Mouse (Mus musculus): Measurements from ENCODE around the gene Syncrip.

The Syncrip gene

DNA sequence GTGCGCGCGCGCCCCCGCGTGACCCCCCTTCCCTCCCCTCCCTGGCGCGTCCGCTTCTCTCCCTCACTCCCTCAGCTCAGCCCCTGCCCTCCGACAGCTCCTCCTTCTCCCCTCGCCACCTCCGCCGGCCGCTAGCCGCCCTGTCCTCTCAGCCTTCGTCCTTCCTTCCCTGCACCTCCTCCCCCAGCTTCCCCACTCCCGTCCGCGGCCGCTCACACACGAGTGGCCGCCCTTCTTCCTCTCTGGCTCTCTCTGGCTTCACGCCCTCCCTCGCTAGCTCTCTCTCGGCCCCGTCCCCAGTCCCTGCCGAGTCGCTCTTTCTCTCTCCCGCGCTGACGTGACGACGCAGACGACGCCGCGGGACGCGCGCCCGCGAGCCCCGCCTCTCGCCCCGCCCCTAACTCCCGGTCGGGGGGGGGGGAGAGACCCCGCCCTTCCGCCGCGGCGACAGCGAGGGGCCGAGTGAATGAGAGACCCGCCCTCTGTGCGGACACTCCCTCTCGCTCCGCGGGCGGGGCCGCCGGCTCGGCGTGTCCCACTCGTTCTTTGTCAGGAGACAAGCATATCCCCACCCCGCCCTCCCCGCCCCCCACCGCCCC is at the start of gene Syncrip:
Gene Syncrip (minus strand): TSS at position 345 of the 599 bp plus-strand sequence.
- DNase-seq (ENCODE audit: low read depth) = peak; percentile 82

DNA sequence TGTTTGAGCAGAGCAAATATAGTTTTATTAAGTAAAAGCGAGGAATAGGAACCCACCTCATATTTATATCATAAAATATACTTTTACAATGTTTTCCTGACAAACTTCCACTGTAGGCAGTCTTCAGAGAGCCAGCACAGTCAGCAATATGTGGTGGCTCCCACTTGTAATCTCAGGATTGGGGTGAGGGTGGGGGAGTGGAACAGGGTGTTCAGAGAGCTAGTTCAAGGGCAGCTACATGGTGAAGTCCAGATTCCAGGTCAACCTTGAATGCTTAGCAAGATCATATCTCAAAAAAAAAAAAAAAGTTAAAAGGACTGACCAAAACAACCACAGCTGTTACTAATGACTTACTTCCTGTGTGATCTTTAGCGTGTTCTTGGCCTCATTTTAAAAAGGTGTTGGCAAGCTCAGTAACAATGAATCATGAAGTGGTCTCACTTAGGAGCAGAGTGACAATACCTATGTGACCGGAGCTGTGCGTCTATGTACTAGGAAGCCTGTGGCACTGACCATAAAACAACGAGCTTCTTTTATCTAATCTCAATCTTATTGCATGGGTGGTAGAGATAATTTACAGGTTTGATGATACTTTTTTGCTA is 47.7 kb upstream of the Syncrip start:
- DNase-seq (ENCODE audit: low read depth) = no peak

DNA sequence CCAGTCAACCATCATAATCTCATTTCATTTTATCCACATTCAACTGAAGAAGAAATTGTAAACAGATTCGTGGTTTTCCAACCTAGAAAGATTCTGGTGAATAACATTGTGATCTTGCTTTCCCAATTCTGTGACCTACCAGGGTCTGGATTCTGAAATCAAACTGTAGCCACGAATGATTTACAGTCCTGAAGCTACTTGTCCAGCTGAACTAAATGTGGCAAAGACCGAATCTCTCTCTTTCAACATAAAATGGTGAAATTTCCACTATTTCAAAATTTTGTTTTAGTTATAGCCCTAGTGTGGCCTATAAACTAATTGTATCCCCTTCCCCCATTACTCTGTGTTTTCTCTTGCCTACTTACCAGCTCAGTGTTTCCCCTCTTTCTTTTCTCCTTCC is 47.2 kb upstream of the Syncrip start:
- DNase-seq (ENCODE audit: low read depth) = no peak

DNA sequence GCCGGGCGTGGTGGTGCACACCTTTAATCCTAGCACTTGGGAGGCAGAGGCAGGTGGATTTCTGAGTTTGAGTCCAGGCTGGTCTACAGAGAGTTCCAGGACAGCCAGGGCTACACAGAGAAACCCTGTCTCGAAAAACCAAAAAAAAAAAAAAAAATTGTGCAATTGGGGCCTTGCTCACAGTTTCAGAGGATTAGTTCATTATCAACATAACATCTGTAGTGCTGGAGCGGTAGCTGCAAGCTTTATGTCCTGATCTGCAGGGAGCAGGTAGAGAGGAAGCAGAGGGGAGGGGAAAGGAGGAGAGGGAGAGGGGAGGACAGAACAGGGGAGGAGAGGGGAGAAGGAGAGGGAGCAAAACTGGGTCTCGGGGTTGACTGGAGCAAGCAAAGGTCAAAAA is 46.4 kb upstream of the Syncrip start:
- no peak for DNase-seq (ENCODE audit: low read depth)

DNA sequence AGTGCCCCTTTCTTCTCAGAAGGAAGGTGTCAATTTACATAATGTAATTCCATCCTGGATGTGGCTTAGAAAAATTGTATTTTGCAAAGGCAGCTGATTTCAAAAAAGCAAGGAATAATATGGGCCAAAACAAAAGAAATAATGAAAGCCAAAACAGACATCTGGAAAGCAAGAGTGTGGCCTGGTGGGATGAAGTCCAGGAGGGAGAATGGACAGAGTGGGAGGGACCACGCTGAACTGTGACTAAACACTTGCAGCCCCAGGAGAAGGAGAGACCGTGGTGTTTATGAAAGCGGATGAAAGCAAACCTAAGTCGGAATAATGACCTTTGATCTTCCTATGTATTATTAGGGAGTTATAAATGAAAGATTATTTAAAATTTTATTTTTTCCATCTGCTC is 45.6 kb upstream of the Syncrip start:
- no peak for DNase-seq (ENCODE audit: low read depth)

DNA sequence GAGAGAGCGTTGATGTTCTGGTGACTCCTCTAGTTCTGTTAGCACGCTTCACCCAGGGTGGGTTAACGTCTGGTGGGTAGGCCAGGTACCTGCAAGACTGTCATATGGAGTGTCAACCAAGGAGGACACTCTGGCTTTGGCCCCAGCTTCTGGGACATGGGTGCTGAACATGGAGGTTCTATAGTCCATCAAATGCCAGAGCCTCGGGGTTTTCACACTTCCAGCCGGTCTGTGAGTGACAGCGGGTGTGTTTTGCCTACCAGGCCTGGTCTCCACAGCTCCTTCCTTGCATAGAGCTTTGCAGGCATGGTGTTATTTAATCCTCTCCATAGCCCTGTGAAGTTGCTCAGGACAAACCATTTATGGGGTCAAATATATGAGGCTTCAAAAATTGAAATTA is 43.0 kb upstream of the Syncrip start:
- no peak for DNase-seq (ENCODE audit: low read depth)

DNA sequence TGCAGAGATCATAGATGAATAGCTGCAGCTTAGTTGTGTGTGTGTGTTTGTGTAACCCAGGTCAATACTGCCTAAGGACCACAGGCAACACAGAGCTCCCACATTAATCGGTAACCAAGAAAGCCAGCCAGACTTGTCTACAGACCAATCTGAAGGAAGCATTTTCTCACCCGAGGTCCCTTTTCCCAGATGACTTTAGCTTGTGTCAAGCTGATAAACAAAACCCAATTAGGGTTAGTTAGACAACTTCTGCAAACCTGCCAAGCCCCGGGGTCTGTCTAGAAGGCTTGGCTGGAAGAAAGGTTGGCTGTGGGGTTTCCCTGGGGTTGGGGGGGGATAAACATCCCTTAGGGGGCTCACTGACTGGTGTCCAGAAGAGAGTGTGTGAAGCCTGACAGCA is 42.4 kb upstream of the Syncrip start:
- no peak for DNase-seq (ENCODE audit: low read depth)

DNA sequence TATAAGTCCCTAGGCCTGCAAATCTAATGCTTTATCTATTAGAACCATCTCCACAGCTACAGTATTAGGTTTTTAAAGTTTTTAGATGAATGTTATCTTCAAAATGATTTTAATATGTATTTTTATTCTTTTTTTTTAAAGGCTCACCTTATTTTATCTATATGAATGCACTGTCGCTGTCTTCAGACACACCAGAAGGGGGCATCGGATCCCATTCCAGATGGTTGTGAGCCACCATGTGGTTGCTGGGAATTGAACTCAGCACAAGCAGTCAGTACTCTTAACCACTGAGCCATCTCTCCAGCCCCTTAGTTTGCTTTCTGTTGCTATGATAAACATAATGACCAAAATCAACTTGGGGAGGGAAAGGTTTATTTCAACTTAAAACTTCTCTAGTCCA is 42.0 kb upstream of the Syncrip start:
- DNase-seq (ENCODE audit: low read depth) = no peak

DNA sequence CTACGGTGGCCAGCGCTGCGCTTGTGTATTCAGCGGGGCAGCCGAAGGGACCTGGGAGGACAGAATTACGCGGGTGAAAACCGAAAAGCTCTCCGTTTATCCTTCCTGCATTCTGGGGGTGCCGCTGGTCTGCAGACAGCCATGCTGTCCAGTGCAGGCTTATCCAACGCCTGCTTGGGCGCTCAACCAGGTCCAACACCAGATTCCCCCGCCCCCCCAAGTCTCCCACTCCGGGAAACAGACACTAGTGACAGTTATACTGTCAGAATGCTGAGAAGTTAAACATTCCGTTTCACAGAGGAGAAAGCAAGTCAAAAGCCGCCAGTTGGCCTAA is 40.9 kb upstream of the Syncrip start:
- no peak for DNase-seq (ENCODE audit: low read depth)

DNA sequence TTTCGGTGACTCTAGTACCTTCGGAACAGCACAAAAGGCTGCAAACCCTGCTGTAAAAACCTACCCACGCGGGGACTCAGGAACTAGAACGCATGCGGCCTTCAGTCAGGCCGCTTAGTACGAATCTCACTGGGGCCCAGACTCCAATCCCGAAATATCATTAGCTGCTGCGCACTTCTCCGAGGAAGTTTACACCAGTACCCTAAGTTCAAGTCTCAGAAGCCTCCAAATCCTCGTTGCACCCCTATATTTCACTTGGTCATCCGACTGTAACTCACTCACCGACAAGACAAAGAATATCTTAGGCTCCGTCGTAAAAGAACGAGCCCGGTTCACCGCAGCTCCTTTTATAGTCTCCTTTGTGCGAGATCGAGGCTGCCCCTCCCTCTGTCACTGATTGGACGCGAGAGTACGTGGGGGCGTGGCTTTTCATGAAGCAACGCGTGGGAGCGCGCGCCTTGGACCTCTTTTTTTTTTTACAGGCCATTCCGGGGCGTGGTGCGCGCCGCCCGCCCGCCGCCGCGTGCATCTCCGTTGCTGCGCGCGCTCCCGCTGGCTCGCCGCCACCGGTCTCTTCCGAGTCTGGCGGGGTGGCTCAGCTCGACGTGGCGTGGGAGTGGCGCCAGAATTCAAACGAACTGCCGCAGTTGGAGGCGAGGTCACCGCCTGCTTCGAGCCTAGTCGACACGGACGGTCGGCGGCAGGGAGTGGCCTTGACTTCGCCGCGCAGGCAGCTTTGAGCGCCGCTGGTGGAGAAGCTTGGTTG is 40.4 kb upstream of the Syncrip start:
- peak; percentile 89 for DNase-seq (ENCODE audit: low read depth)

DNA sequence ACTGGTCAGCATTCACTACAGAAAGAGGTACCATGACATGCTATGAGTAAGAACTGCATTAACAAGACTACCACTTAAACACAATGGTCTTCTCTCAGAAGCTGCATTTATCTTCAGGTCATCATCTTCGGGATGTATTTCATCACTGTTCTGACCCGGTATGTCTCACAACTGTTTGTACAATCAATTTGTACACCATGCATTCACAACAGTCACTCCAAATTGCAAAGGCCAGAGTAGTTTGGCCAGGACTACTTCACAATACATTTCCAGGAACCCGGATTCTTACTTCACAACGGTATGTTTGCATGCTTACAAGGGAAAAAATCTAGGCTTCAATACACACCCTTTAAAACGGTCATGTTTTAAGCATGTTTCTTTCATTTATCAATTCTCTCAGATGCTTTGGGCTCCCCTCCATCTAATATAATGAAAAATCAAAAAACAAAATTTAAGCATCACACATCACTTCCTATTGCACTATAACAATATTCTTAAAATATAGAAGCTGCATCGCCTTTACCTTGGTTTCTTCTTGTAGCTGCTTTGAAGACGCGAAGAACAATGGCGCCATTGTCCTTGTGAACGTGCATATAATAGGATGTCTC is 39.7 kb upstream of the Syncrip start:
- no peak for DNase-seq (ENCODE audit: low read depth)

DNA sequence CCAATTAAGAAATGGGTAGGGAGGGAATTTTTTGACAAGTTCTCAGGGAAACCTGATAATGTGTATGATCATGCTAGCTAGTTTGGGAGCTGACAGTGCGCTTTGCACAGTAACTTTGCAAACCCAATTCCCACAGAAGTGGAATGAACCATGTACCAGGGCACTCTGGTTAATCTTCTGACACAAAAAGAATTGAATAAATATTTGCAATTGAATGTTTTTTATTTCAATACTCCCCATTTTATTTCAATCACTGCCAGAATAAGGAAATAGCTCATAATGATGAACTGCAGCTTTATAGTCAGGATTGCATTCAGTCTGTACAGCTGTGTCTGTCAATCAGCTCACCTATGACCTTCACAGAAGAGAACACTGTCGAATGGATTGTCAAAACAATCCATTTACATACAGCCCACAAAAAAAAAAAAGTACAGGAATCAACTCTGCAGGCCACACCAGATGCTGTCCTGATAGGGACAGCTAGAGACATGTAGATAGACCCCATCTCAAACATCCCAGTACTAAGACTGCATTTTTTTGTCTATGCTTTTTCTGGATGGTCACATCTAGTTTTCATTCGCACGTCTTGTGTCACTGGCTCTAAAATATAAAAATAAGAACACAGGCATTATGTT is 38.6 kb upstream of the Syncrip start:
- DNase-seq (ENCODE audit: low read depth) = no peak

DNA sequence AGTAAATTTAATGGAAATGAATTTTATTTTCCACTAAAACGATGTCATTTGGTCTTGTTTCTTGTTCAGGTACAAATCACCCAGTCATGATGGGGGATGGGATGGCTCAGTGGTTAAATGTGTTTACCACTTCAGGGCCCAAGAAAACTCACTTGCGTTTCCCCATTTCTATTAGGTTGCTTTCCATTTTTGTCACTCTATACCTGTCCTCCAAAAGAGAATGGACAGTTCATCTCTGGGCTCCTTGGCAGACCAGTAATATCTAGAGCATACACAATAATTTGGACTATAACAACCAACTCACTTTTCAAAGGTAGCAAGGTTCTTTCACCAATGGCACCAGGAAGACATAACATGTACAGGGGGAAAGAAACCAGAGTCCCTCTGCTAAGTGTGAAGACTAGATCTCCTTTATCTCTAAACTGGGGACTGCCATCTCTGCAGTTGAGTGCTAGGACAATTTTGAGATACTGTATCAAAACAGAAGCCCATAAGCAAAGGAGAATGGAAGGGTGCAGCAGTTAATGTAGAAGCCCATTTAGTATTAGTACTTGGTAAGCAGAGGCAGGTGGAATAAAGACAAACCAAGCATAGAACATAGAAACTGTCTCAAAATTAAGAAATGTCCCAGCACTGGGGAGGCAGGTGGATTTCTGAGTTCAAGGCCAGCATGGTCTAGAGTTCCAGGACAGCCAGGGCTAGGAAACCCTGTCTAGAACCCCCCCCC is 37.9 kb upstream of the Syncrip start:
- no peak for DNase-seq (ENCODE audit: low read depth)

DNA sequence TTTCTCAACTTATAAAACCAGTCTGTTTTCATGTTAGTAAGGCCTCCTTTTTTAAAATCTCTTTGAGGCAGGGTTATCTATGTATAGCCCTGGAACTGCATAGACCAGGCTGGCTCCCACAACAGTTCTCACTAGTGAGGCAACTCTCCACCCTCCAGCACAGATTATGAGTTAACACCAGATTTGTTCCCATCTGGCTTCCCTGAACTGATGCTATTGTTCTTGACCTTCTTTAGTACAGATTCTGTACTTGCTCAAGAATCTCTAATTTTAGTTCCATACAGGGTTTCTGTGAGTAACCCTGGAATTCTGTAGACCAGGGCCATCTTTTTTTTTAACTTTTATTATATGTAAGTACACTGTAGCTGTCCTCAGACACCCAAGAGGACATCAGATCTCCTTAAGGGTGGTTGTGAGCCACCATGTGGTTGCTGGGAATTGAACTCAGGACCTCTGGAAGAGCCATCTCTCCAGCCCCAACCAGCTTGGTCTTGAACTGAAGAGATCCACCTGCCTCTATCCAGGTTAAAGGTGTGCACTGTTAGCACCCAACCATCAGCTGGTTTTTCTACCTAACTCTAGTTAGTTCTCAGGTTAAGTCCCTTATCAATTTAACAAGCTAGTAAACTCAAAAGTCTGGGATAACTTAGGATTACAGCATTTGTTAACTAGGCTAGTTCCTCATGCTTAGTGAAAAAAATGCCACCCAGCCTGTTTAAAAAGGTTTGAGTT is 37.2 kb upstream of the Syncrip start:
- no peak for DNase-seq (ENCODE audit: low read depth)

DNA sequence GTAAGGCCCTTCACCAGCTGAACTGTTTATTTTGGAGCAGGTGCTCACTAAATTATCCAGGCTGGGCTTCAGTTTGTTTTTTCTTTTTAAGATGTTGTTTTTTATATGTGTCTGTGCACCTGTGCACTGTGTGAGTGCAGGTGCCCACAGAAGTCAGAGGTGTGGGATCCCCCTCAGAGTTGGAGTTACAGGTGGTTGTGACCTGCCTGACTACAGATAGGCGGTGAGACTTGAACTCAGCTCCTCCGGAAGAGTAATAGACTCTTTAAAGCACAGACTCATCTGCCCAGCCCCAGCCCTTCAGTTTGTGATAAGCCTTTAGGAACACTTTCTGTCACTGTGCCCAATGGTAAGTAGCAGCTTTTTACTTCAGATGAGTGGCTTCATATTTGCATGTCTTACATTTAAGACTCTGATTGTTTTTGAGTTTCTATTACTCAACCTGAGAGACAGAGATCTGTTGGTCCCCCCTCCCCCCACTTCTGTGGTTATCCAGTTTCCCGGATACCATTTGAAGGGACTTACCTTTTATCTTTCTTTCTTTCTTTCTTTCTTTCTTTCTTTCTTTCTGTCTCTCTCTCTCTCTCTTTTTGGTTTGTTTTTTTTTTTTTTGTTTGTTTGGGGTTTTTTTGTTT is 34.1 kb upstream of the Syncrip start:
- DNase-seq (ENCODE audit: low read depth) = no peak

DNA sequence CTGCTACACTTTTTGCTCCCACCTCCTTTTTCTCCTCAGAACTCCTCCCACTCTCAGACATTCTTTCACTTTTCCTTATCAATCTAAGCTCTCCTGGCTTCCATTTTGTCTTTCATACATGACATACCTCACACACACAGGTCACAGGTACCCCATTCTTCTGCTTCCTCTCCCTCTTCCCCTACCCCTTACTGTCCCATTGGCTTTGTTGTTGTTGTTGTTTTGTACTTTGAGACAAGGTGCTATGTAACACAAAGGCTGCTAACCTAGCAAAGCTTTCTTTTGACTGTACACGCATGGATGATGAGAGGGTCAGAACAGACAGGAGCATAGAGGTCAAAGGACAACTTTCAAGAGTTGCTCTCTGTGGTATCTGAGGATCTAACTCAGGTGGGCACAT is 33.2 kb upstream of the Syncrip start:
- no peak for DNase-seq (ENCODE audit: low read depth)

DNA sequence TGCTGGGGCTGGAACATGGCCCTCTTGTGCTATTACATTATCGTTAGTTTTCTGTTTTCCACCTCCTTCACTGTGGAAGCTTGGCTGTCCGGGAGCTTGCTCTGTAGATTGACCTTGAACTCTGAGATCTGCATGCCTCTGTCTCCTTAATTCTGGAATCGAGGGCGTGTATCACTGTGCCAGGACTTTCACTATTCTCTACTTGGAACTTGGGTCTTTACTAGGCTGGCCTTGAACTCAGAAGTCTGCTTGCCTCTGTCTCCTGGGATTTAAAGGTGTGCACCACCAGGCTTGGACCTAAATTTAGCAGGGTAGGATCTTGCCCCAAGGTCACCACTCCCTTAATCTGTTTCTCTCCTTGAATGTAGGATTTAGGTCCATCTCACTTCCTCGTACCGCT is 19.5 kb upstream of the Syncrip start:
- DNase-seq (ENCODE audit: low read depth) = no peak

DNA sequence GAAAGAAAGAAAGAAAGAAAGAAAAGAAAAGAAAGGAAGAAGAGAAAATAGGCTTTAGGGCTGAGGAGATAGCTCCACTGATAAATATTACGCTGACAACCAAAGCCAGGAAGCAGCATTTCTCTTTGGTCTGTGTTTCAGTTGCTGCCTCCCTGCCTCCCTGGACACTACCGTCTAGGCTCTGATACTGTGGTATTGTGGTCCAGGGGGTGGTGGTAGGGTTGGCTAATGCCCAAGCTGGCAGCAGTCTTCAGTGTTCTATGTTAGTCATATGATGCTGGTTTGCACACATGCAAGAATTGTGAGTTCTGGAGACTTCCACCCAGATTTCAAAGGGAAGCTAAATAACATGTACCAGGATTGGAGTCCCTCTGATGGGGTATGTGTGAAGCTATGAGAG is 17.7 kb upstream of the Syncrip start:
- no peak for DNase-seq (ENCODE audit: low read depth)

DNA sequence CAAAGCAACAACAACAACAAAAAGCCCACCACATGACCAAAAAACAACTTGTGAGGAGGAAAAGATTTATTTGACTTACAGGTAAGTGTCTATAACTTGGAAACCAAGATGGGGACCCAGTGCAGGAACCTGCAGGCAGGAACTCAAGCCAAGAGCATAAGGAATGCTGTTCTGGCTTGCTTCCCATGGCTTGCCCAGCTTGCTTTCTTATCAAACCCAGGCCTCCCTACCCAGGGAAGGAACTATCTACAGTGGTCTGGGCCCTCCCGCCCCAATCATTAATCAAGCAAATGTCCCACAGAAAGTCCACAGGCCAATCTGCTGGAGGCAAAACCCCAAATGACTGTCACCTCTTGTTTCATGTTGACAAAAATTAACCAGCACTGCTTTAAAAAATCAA is 10.1 kb upstream of the Syncrip start:
- DNase-seq (ENCODE audit: low read depth) = no peak

DNA sequence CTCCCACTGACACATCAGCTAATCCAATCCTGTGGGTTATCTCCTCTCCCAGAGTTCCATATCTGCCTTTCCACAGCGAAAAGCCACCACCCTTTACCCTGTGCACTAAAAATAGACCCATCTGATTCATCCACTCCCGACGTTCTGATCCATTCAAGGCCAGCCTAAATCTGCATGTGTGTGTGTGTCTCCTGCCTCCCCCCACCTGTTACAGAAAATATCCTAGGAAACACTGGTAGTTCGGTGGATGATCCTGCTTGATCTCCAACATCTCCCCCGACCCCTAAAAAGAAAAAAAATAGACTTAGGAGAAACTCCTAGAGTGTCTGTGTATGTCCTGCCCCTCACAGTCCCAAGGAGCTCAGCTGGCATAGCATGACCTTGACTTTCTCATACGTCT is 2.2 kb upstream of the Syncrip start:
- DNase-seq (ENCODE audit: low read depth) = no peak

DNA sequence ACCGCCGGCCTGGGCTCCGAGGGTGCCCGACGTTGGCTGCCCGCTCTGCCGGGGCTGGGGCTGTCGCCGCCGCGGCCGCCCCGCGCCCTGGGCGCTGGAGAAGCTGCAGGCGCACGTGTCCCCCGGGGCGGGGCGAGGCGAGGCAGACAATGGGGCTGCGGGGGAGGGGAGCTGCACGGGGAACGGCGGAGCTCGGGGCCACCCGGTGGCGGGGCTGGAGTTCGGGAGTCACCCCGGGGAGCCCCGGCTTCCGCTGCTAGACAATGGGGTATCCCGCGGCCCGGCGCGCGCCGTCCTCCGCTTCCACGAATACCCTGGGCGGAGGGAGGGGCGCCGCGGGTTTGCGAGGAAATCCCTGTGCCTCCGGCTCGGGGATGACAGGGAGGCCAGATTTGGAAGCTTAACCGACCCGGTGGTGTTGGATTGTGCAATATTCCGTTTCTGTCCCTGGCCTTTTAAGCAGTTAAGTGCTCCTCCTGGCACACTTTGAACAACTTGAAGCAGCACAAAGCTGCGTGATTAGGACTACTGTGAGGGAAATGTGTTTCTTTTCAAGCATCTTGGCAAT is 539 bp upstream of the Syncrip start:
- DNase-seq (ENCODE audit: low read depth) = peak; percentile 41
